Mouse (Mus musculus) cortical plate, adult 2 months (tissue): ENCODE results near the gene Gm17416.

ENCODE experiments used
- CTCF ChIP-seq: fragments of 200-500 bp; IDR thresholded peaks from 2 replicates; pipeline ENCODE4 v1.5.1; 2011; ENCODE audit warnings: mild to moderate bottlenecking, control low read depth, low read length; ENCODE audit not compliant: insufficient read depth; ENCODE audit errors: extremely low read depth
- POLR2A ChIP-seq: fragments of 200-500 bp; IDR thresholded peaks from 2 replicates; pipeline ENCODE4 v1.6.1; 2011; ENCODE audit warnings: mild to moderate bottlenecking, low read length, control low read depth; ENCODE audit not compliant: insufficient read depth; ENCODE audit errors: extremely low read depth

DNA sequence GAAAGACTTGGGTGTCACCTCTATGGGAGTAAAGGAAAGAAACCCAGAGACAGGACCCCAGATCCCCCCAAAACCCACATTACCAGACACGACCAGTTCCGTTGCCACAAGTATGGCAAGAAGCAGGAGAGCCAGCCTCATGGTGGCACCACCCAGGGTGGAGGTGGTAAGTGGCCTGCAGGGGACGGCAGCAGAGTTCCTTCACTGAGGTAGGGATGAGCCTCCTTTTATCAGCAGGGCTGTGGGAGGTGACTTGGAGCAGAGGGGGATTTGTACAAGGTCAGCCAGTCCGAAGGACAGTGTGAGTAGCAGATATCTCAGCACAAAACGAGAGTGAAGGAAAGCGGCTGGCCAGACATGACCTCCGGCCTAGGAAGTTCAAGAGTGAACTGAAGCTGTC, 11.0 kb downstream of the Gm17416 start, which contains the start of gene Defb19:
- TF ChIP-seq CTCF, result no peak
- no peak for TF ChIP-seq POLR2A
